Mouse (Mus musculus) liver, adult (tissue): Measurements from ENCODE around the gene Gm17087.

Experiments
- GATA4 ChIP-seq: IDR thresholded peaks from 2 replicates; pipeline ENCODE4 v1.6.1; 2014; ENCODE audit warnings: mild to moderate bottlenecking, low read length; ENCODE audit not compliant: insufficient replicate concordance

Gene Gm17087

GRCm38 (mm10) chr17:8555785-8556184 is 11.0 kb downstream of the Gm17087 start:
- no peak for TF ChIP-seq GATA4

- no peak for TF ChIP-seq GATA4
These were observed 12.5 kb downstream of the Gm17087 start for GRCm38 (mm10) chr17:8554219-8554618.

GRCm38 (mm10) chr17:8553601-8554000 is 13.1 kb downstream of the Gm17087 start:
- TF ChIP-seq GATA4 = no peak

- no peak for TF ChIP-seq GATA4
These were observed 14.3 kb downstream of the Gm17087 start for GRCm38 (mm10) chr17:8552346-8553035.

- TF ChIP-seq GATA4 = no peak
These were observed 15.1 kb downstream of the Gm17087 start for GRCm38 (mm10) chr17:8551641-8552040.

- TF ChIP-seq GATA4 = no peak
These were observed 18.0 kb downstream of the Gm17087 start for GRCm38 (mm10) chr17:8548733-8549132.

- TF ChIP-seq GATA4 = no peak
These were observed 20.4 kb downstream of the Gm17087 start for GRCm38 (mm10) chr17:8546366-8546765.

GRCm38 (mm10) chr17:8541974-8542538 is 24.7 kb downstream of the Gm17087 start:
- TF ChIP-seq GATA4 = no peak

GRCm38 (mm10) chr17:8538102-8538501 is 28.6 kb downstream of the Gm17087 start:
- no peak for TF ChIP-seq GATA4

GRCm38 (mm10) chr17:8536522-8536921 is 30.2 kb downstream of the Gm17087 start:
- TF ChIP-seq GATA4 = no peak

GRCm38 (mm10) chr17:8533828-8534227 is 32.9 kb downstream of the Gm17087 start:
- TF ChIP-seq GATA4 = no peak

GRCm38 (mm10) chr17:8532609-8533008 is 34.1 kb downstream of the Gm17087 start:
- no peak for TF ChIP-seq GATA4

- TF ChIP-seq GATA4 = no peak
These were observed 38.1 kb downstream of the Gm17087 start for GRCm38 (mm10) chr17:8528641-8529040.

- no peak for TF ChIP-seq GATA4
These were observed 39.9 kb downstream of the Gm17087 start for GRCm38 (mm10) chr17:8526815-8527261.

GRCm38 (mm10) chr17:8525971-8526740 is 40.6 kb downstream of the Gm17087 start:
- TF ChIP-seq GATA4 = no peak

- no peak for TF ChIP-seq GATA4
These were observed 41.5 kb downstream of the Gm17087 start, which contains the start of gene Pde10a for GRCm38 (mm10) chr17:8525225-8525721. Gene Pde10a, plus strand, starts transcription at chr17:8525372.
